Mouse (Mus musculus) hindlimb bud, embryonic 11.5 days (tissue): ENCODE measurements at regions not wholly inside any gene's neighbourhood (a gene's known extent, or its start where the extent isn't known, plus 50 kb on each side); places are given as distances from the start of the nearest gene placed in this dataset.

Experiments
- DNase-seq: peaks from one replicate; pipeline ENCODE4 v3.0.0-alpha.2; 2012; ENCODE audit warnings: low read depth, low spot score; ENCODE audit errors: extremely low spot score

DNA sequence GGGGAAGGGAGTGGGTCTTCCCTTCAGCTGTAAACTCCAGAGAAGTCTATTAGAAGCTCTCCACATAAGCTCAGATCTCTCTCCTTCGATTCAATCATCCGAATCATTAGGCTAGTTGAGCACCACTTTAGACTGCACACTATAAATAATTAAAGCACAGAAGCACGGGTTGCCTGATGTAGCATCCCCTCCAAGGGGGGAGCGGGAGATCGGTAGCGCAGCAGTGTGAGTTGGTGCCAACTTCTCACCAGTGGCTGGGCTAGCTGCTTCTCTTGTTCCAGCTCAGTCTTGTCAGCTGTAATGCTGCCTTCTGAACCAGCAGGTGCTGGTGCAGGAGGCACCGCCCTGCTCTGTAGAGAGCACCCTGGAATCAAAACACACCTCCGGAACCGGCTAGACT, 78.6 kb downstream of the A830031A19Rik start:
- no peak for DNase-seq

DNA sequence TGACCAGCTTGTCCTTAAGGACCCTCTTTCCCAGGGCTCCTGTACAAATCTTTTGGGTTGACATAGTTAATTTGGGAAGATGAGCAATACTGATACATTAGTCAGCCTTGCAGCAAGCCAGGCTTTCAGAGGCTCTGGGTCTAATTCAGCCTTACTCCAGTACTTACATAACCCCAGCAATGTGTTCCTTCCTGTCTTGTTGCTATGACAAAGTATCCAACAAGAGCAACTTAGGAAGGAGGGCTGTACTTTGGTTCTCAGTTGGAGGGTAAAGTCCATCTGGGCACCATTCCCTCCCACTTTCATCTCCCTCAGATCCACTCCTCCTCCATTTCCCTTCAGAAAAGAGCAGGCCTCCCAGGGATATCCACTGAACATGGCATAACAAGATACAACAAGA, 80.7 kb downstream of the A830031A19Rik start:
- no peak for DNase-seq

DNA sequence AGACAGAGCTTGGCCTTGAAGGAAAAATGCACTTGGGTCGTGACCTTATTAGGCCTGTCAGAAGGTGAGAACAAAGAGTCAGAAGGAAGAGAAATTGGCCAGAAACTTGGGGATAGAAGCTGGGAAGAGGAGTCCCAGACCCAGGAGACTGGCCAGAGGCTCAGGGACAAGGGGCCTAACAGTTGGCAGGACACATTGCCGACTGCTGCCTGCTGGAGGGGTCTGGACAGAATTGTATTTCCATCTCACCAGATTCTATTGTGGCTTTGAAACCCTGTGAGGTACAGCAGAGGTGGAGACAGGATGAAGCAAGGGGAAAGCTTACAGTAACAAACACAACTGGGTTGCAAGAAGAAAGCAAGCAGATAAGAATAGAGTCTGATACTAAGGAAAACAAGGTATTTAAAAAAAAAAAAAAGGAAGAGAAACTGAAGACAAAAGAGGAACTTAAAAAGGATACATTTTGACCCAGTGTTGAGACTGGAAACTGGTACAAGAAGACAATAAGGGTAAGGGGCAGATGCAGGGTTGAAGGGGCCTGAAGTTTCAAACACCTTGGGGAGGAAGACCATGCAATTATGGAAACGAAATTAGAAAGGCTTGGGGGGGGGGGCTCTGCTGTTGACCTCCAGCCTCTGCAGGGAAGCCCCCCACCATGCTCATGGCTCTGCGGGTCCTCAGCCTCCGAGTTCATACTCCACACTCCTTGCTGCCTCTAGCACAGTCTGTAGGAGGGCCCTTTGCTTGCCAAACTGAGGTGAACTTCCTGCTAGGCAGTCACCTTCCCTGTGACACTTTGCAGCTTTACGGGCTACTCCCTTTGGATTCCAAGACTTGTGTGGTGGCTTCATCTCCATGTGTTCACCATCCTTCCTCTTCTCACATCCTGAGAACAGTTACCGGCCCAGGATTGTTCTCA, 87.1 kb downstream of the A830031A19Rik start:
- DNase-seq, result no peak

DNA sequence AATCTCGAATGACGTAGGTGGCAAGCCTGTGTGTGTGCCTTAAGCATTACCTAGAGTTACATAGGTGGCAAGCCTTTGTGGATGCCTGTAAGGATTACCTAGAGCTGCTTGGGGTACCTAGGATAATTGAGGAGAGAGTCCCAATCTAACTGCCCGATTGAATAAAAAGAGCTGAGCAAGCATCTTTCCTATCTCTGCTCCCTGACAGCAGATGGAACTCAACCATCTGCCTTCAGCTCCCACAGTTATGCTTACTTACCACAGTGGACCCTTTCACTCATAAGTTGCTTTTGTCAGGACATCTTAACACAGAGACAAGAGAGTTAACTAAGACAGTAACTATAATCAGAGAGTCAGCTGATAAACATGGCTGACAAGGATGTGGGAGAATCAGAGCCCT, 89.6 kb downstream of the A830031A19Rik start:
- DNase-seq, result no peak

DNA sequence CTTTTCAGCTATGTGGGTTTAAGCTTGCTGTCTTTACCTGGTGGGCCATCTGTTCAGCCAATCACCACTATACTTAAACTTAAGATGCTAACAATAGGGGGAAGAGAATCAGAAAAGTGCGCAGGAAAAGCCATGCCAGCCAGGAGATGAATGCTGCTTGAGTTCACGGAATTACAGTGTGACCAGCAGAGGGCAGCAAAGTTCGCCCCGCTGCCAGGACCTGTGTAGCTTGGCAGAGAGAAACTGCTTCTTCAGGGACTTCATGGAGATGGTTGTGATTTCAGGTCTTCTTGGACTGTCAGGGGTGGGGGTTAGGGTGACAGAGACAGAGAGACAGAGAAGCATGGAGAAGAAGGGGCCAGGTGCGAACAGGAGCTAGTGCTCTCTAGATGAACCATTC, 84.3 kb upstream of the Papolg start:
- DNase-seq, result peak; percentile 44

DNA sequence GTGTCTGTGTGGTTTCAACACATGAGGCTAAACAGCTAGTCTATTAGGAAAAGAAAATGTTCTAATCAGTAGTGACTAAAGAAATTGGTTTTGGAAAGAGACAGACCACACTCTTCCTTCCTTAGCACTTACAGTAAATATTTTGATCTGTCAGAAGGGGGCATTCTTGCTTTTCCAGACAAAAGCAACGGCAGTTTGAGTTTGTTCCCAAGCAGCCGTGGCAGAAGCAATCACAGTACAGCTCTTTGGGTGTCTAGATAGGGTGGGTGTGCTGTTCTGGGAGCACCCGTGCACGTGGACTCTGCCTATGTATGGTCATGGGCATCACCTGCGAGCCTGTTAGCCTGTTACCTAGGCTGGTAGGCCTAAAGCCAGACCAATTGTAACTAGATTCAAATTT, 83.2 kb upstream of the Papolg start:
- DNase-seq, result no peak

DNA sequence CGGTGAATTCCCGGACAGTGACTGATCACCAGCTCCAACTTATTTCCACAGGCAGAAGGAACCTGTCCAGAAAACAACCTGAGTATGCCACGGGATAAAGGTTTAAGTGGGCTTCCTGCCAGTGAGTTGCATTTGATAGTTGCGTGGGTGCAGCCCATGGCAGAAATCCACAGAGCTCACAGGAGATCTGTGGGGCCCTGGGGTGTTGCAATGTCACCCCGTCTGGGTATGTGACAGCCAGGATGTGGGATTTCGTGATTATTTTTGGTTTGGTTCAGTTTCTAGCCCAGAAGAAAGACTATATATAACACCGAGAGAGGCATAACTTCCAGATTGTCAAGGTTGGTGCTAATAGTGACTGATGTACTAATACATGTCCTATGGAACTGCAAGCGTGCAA, 82.0 kb upstream of the Papolg start:
- DNase-seq, result no peak

DNA sequence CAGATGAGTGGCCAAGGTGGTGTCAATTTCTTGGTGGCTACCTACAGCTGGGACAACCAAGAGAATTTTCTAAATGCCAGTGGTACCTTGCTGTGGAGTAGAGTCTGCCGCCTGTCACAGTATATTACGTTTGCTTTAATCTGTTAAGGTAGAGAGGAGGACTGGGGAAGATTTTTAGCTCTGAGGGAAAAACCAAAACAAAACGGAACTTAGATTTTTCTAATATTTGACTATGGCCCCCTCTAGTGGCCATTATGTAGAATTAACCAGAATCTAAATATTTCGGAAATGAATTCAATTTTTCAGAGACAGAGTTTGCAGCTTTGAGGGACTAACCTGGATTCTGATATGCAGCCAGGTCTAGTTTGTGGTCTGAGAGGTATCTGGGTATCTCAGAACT, 59.3 kb upstream of the Papolg start:
- DNase-seq, result no peak

DNA sequence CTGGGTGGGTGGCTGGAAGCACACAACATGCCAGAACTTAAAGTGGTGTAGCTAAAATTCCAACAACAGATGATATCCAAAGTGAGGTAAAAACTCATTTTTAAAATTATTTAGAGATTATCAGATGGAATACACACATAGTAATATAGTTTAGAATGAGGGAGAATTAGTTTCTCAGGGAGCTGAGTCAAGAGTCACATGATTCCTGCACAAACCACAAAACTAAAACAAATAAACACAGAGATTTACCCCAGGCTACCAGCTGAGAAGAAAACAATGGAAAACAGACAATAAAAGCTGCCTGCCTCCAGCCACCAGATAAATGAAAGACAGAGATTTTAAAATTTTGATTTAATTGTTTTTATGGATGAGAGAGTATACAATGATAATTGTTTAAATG, 50.9 kb upstream of the Papolg start:
- DNase-seq, result no peak
